Mouse (Mus musculus) T-cell, adult 2 months (primary cell): ENCODE data around the gene Aebp2.
"Not testable (repeated sequence)": the region's sequence is repeated elsewhere in the genome, so short reads cannot be mapped to it uniquely, and the experiment has no call there.

Experiments used
- DNase-seq: peaks from one replicate; pipeline ENCODE4 v3.0.0; 2022; ENCODE audit warnings: low spot score

The Aebp2 gene

GRCm38 (mm10) chr6:140655451-140655850 lies 33.0 kb downstream of the Aebp2 start:
- no peak for DNase-seq

DNA sequence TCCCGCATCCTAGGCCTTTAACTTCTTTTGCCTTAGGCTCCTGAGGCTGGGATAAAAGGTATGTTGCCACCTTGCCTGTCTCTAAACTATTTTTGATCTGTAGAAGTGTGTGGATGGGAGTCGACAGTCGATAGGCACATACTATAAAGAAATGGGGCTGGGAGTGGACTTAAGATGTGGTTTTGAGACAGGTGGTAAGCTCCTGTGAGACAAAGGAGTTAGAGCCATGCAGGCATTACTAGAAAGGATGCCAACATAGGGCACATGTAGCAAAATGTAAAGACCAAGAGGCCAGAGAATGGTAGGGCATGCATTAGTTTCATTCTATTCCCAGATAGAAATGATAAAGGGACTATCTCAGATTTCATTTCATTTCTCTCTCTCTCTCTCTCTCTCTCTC lies 34.5 kb downstream of the Aebp2 start:
- DNase-seq: peak; percentile 31

DNA sequence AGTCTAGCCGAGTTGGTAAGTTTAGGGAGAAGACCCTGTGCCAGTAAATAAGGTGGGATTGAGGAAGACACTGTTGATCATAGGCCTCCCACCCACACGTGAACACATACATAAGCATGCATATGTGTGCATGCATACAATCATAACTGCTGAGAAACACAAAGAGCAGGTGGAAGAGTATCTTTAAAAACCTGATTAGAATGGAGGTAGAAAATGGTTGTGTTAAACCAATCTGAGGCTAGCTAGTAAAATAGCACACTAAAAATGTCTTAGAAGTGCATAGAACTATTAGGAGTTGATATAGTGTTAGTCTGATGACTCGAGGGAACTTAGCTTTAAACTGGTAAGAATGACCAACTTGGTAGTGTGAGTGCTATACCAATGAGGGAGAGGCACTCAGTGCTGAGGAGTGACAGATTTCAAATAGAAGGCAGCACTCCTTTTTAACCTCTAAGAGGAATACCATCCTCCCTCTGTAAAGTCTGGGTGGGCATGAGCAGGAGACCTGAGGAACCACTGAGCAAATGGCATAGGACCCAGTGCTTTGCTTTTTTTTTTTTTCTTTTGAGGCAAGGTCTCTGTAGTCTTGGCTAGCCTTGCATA lies 35.6 kb downstream of the Aebp2 start:
- DNase-seq: no peak

- no peak for DNase-seq
Measured at GRCm38 (mm10) chr6:140661111-140661510, 38.6 kb downstream of the Aebp2 start.

- no peak for DNase-seq
Measured at GRCm38 (mm10) chr6:140661777-140662176, 39.3 kb downstream of the Aebp2 start.

GRCm38 (mm10) chr6:140662290-140662689 lies 39.8 kb downstream of the Aebp2 start:
- DNase-seq: no peak

- DNase-seq: not testable (repeated sequence)
Measured at GRCm38 (mm10) chr6:140662697-140663096, 40.2 kb downstream of the Aebp2 start.

GRCm38 (mm10) chr6:140664611-140665010 lies 42.1 kb downstream of the Aebp2 start:
- DNase-seq: no peak

DNA sequence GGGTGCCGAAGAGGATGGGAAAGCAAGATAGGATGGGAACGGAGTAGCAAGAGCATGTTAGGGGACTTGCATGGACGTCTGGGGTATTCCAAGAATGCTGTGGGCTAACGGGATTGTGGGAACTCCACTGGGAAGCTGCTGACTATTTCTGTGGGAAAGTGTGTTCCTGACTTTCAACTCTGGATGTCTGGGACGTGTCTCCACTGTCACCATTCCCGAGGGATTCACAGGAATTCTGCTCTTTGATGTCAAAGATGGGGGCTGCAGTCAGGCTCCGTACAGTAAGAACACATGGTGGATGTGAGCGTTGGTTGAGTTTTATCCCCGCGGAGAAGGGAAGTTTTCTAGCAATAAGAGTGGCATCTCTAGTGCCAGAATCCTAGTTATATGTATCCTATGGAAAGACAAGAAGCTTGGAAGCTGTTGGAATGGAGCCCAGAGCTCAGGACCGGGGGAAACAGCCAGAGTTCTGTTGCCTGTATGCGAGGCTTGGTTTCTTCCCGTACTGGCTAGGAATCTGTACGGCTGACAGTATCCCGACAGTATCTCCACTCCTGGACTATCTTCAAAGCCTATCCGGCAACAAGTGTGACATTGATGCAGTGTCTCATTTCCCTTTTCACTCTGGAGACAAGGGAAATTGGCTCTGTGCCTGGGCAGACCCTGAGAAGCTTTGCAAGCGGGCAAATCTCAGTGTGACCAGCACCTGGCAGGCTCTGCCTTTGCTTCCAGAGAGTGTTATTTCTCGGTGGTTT lies 44.2 kb downstream of the Aebp2 start:
- DNase-seq: no peak

- DNase-seq: no peak
Measured at GRCm38 (mm10) chr6:140667289-140667906, 44.9 kb downstream of the Aebp2 start.

DNA sequence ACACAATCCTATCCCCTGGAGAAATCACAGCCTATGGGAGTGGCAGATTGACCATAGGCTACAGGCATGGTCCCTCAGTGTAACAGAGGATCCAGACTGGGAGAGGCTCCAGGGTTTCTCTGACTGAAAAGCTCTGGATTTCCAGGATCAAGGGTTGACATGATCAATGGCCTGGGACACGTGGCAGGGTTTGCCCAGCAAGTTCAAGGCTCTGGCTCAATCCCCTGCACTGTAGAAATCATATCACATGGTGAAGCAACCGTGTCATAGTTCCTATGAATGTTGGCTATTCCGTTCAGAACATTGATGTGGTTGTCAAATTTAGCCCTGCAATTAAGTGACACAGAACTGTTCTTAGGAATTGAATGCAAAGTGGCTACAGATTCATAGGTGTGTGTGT lies 52.0 kb downstream of the Aebp2 start:
- no peak for DNase-seq

DNA sequence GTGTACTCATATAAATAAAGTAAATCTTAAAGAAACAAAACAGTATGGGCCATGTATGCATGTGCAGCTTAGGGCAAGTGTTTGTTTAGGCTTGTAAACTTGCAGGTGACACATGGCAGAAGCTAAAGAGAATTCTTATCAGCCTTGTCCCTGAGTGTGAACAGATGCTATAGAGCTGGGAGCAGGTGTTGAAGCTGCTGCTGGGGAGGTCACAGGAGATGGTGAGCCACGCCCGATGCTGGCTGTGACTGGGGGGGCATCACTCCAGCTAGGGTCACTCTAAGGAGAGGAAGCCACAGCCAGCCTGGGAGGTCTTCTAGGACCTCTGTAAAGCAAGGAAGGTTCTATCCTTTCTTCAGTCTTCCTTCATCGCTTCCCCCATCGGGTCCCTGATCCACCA lies 53.6 kb downstream of the Aebp2 start:
- no peak for DNase-seq

GRCm38 (mm10) chr6:140677041-140677440 lies 54.6 kb downstream of the Aebp2 start:
- no peak for DNase-seq

DNA sequence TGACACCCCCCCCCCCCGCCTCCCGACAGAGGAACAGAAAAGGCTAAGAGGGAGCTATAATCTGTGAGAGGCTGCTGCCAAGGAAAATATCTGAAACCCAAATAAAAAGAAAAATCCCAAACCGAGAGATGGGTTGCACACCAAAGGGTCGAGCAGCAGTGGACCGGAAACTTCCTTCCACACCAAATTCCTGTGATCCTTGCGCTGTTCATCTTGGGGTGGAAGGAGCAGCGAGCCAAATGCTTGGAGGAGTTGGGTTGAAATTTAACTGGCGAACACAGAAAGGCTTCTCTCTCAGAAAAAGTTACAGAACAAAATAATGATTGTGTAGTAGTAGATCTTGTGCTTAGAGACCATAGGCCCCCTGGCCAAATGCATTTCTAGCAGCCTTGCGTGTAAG lies 55.5 kb downstream of the Aebp2 start:
- DNase-seq: no peak

- peak; percentile 82 for DNase-seq
Measured at GRCm38 (mm10) chr6:140678658-140679271, 56.3 kb downstream of the Aebp2 start.

DNA sequence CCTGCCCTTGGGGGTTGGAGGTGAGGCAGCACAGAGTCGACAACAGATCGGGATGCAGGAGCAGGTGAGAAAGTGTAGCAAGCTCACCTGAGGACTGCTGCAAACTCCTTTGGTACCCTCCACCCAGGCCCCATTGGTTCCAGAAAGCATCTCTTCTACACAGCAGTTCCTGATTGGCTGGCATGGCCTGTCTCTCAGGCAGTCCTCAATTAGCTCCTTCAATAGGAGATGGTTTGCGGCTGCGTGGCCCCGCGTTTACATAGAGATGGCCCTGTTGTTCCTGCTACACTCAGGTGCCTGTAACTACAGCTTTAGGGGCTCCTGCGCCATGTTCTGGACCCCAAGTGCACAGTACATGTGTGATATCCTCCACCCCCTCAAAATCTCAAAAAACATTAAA lies 58.2 kb downstream of the Aebp2 start:
- no peak for DNase-seq

DNA sequence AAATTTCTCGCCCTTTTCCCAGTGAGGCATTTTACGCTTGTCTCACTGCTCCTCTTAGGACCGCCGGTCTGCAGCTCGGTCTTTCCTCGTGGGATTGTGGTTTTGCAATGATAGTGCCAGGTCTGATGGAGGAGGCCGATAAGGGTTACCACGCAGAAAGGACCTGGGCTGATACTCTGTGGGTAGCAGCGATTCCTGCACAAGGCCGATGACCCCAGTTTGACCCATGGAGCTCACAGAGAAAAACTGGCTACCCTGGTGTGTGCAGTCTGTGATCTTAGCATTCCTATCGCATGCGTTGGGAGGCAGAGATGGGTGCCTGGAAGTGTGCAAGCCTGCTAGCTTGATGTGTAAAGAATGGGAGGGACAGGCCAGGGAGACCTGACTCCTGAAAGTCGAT lies 60.4 kb downstream of the Aebp2 start:
- no peak for DNase-seq

DNA sequence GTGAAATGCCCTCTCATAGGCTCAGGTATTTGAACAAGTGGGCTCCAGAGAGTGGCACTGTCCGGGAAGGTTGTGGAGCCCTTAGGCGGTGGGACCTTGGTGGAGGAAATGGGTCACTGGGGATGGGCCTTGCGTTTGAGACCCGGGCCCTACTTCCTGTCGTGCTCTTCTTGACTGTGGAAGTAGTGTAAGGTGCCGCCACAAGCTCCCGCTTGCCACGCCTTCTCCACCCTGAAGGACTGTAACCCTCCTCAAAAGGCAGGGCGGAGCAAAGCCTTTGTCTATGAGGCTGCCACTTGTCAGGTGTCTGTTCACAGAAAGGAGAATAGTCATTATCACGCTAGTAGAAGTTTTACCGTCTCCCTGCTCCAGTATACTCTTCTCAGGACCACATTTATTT lies 61.9 kb downstream of the Aebp2 start:
- peak; percentile 68 for DNase-seq

- DNase-seq: no peak
Measured at GRCm38 (mm10) chr6:140689617-140690404, 67.3 kb downstream of the Aebp2 start.

- no peak for DNase-seq
Measured at GRCm38 (mm10) chr6:140692160-140692559, 69.7 kb downstream of the Aebp2 start.

- DNase-seq: no peak
Measured at GRCm38 (mm10) chr6:140696192-140696879, 73.9 kb downstream of the Aebp2 start.

GRCm38 (mm10) chr6:140697994-140698393 lies 75.5 kb downstream of the Aebp2 start:
- no peak for DNase-seq
